Mouse (Mus musculus) adrenal gland, adult 18-20 months (tissue): Measurements from ENCODE around the gene Spred2. TPM values are rescaled to one million over a fixed set of nuclear protein-coding genes. Genes with fewer than 3 reads are reported as not detected.

ENCODE experiments used
- DNase-seq, 2 experiments: peaks; one replicate each; pipeline ENCODE4 v3.0.0; 2021 to 2022; ENCODE audit warnings: low spot score in 2 of 2
- long read RNA-seq, 2 experiments: library from polyadenylated mRNA; stranded (forward); transcript quantifications; one replicate each; pipeline ENCODE4 v2.0.0; 2021
- total RNA-seq, 2 experiments: library from RNA; stranded (reverse); gene quantifications; 1 replicate in 1 of 2; 2 replicates in 1 of 2; pipeline ENCODE4 v1.2.3; 2021

Gene Spred2
- total RNA-seq, result 10 to 100 TPM; 21.4 to 33.5 TPM
- long read RNA-seq, experiment 1, partial matches to known transcripts, result 0 of 2 reads
- long read RNA-seq, experiment 1, other reads (novel, unspliced or antisense), result 2 of 2 reads
- long read RNA-seq, experiment 2, partial matches to known transcripts, result 0 of 4 reads
- long read RNA-seq, experiment 2, other reads (novel, unspliced or antisense), result 4 of 4 reads

DNA sequence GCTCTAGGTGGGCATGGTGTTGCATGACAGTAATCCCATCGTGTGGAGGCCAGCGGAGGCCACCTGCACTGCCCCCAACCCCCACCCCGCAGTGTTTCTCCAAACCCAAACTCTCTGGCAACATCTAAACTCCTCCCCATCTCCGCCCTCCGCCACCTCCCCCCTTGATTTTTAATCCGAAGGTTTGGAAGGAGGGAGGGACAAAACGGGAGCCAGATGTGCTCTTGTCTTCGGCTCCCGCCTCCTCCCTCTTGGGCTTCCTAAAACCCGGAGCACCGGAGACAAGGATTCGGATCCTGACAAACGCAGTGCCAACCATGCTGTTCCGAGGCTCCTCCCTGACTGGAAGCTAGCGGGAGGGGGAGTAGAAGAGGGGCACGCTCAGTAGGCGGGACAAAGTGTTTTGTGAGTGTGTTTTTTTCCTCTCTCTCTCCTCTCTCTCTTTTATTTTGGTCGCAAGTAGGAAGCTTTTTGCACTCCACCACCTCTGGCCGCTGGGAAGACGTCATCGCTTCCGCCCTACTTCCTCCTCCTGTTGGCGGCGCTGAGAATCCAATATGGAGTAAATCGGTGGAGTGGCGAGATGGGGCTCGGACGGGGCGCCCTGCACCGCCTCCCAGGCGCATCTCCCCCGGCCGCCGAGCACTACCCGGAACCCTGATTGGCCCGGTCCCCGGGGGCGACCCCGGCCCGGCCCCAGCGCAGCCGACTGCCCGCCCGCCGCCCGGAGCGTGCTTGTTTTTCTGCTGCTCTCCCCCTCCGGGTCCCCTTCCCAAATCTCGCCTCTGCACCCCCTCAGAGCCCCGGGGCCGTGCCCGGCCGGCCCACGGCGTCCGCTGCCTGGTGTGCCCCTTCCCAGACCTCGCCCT lies at the start of gene Spred2:
Gene Spred2, plus strand, starts transcription at position 488 of the 869 bp plus-strand sequence.
- DNase-seq, result peak; percentile 76 to 82

DNA sequence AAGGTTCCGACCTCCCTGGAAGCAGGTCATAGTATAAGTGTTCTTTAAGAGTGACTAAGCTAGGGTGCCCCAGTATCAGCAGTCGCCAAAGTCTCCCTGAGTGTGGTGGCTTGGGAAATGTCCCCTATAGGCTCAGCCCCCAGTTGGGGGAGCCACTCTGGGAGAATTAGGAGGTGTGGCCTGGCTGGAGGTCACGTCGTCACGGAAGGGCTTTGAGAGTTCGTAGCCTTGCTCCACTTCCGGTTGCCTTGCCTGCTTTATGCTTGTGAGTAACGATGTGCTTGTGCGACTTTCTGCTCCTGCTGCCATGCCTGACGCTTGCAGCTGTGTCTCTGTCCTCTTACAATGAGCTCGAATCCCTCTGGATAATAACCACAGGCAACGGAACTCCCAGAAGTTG lies 48.6 kb upstream of the Spred2 start:
- no peak for DNase-seq

DNA sequence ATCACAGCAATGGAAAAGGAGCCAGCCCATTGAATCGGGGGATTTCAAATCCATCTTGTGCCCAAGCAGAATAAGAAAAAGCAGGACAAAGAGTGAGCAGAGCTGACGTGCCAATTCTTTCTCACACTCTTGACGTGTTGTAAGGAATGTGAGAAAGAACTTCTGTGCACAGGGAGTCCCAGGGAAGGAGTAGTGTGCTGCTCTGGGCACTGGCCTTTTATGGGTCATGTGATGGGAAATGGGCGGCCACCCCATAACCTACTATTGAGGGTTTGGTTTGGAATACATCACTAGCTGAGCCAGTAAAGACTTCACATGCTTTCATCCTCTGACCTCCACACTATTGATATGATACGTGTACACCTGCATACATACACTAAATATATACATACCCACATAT lies 48.2 kb upstream of the Spred2 start:
- no peak for DNase-seq

DNA sequence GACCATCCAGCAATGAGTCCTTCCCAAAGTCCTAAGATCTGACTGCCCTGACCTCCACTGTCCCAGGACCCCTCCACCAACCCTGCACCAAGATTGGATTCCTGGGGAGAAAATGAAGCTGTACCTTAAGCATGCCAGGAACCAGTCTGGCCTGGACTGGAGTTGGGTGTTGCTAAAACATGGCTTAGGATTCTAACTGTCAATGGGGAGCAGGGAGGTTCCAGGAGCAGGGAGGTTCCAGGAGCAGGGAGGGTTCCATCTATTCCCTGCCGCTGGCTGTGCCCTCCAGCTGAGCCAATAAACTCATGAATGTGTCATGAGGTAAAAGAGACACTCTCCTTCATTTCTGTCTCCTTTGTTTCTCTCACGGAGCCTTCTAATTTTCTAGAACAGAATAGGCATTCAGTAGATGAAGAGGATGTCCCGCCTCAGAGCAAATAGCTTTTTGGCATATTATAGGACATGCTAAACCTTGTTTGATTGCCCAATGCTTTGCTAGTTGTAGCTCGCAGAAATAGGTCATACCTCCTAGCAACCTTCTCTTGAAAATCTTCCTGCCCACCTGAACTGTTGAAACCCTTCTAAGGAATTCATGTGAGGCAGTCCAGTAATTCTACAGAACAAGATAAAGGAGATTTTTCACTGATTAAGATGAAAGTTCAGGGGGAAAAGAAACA lies 46.8 kb upstream of the Spred2 start:
- DNase-seq, result no peak

DNA sequence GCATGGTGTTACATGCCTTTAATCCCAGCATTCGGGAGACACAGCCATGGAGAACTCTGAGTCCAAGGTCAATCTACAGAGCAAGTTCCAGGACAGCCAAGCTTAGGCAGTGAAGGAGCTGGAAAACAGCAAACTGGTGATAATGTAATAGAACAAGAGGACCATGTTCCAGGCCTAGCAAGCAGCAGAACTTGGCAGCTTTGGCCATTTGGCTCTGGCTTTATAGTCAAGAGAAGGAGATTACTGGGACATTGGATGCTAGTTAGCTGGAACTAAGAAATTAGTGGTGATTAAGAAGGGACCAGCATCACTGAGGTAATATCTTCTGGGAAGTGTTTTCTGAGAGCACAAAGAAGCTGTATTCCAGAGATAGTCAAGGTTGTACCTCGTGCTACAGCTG lies 42.8 kb upstream of the Spred2 start:
- no peak for DNase-seq

DNA sequence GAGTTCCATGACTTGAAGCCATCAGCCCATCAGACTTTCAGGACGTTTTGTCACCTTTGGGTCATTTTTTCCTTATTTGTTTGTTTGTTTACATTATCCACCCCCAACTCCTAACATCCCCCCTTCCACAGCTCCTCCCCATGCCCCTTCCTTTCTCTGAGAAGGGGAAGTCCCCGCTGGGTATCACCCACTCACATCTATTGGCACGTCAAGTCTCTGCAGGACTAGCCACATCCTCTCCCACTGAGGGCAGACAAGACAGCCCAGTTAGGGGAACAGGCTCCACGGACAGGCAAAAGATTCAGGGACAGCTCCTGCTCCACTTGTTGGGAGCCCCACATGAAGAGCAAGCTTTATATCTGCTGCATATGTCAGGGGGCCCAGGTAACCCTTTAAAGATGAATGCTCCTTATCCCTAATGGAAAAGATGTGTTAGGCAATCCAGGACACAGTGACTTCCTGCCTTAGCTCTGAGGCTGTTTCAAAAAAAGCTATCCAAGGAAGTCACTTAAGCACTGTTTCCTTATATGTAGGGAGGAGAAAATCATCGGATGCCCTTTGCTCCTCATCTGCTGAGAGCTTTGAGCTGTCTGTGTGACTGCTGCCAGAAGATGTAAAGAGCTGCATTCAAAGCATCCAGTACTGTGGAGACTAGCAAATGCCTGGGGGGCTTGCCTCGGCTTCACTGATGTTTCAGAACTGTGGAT lies 33.3 kb upstream of the Spred2 start:
- no peak for DNase-seq

DNA sequence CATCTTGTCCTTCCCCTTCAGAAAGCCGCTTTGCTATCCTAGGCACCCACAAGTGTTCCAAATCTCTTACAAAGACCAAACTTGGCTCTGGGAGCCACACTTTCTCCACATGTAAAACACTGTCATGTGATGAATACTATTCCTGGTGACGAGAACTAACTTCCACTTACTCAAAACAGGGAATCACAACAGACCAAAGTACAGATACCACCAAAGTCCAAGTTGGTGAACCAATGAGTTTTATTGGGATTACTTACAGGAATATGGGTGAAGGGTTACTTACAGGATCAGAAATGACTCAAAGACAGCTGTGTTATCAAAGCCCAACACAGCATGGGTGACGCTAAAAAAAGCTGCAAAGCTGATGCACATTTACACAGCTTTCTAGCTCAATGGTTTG lies 30.9 kb upstream of the Spred2 start:
- no peak for DNase-seq

DNA sequence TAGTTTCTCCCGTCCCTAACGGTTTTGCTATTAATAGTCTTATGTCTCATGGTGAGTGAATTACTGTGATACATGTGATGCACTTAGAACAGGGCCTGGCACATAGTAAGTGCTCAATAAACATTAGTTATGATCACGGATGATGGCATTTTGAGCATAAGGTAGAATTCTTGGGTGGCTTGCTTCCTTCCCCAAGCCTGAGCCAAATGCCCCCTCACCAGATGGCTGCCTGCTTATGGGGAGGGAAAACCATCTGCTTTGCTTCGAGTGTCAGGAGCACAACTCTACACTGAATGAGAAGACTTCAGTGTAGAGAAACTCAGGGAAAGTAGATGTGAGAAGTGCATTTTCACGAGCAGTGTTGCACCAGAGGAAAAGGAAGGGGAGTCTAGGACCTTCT lies 24.6 kb upstream of the Spred2 start:
- DNase-seq, result no peak

DNA sequence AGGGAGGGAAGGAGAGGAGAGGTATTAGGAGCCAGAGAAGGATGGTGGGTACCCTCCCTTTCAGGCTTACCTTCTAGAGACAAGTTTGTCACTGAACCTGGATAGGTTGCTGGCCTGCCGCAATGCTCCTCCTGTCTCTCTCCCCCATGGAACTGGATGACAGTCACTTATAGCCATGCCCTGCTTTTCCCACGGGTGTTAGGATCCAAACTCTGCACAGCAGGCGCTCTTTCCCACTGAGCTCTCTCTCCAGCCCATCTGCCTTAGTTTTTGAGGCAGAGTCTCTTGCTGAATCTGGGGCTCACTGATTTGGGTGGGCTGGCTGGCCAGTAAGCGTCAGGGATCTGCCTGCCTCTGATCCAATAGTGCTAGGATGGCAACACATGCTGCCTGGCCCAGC lies 23.5 kb upstream of the Spred2 start:
- no peak for DNase-seq

DNA sequence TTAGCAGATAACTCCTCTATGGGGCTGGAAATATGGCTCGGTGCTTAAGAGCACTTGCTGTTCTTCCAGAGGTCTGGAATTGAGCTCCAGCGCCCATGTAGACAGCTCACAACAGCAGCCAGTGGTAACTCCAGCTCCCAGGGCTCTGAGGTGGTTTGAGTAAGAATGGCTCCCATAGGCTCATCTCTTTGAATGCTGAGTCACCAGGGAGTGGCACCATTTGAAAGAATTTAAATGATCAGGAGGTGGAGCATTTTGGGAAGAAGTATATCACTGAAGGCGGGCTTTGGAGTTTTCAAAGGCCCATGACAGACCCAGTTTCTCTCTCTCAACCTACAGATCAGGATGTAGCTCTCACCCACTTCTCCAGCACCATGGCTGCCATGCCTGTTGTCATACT lies 13.0 kb upstream of the Spred2 start:
- no peak for DNase-seq

DNA sequence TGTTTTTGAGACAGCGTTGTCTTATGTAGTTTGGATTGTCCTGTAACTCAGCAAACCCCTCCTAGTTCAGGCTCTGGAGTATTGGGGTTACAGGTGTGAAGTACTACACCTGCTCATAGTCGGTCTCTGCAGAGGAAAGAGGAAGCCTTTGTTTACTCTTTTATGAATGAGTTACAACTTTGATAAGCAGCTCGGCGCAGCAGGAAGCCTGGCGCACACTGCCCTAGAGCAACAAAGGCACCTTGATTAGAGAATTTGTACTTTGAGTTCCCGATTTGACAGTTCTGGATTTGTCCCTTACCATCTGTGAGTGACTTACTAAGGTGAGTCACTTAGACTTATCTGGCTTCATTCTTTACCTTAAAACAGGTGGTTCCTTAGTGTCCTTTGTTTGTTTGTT lies 12.0 kb upstream of the Spred2 start:
- no peak for DNase-seq

DNA sequence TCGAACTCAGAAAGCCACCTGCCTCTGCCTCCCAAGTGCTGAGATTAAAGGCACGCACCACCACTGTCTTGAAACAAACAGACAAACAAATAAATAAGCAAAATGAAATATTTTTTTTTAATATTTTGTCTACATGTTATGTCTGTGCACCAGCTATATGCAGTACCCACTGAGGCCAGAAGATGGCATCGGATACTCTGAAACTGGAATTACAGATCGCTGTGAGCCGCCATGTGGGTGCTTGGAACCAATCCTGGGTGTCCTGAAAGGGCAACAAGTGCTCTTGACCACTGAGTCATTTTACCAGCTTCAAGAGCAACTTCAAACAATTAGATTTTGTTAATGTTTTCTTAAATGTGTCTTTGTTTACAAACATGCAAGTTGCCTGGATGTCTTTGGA lies 11.5 kb upstream of the Spred2 start:
- DNase-seq, result no peak

DNA sequence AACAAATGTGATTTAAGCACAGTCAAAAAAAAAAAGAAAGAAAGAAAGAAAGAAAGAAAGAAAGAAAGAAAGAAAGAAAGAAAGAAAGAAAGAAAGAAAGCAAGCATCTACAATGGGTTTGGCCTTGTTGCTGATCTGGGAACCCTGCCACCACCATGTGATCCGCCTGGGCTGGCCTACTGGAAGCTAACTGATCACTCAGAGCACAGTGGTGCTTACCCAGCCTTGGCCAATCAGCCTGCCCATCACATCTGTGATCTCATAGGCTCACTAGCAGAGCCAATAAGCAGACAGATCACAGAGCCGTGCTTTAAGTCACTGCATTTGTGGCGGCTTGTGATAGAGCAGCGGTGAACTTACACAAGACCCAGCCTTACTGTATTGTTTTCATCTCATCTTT lies 10.4 kb upstream of the Spred2 start:
- no peak for DNase-seq

DNA sequence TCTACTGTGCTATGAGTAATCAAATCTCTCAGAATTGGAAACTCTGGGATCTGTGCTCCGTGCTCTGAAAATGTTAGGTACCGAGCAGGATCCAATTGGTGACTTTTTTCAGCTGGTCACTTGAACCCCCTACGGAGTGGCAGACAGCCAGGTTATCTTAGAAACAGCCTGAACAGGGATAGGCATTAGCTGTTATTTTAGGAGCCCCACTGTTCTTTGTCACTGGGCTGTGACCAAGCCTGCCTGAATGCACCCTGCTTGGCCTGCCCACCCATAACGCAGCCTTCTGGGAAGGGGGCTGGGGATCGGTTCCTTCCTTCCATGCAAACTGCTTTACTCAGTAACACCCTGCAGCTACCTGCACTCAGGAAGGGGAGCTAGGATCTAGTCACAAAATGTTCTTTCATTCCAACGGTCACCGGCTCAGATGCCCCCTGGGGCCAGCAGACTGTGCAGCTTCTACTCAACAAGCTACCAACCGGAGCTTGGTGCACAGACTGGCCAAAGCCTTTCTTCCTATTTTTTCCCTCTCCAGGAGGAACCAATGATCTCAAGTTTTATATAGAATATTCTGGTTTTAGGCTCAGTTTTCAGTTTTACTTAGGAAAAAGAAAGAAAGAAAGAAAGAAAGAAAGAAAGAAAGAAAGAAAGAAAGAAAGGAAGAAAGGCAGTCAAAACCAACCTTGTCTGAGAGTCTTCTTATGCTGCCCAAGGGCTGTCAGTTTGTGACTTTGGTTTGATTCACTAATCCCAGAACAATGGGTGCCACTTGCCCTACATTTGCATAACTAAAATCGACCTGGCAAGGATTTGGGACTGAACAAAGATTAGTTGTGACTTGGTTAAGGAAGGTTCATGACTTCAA lies 6.6 kb upstream of the Spred2 start:
- no peak for DNase-seq

DNA sequence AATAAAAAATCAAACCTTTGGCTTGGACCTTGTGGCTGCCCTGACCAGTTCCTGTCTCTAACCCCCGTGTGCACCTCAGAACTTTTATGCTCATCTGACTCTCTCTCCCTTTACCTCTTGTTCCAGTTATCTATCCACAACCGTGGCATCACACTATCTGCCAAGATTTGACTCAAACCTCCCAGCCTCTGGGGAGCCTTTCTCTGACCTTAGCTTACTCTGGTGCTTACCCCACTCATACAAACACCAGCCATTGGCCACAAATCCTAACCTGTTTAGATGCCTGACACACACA lies 6.0 kb upstream of the Spred2 start:
- no peak for DNase-seq

DNA sequence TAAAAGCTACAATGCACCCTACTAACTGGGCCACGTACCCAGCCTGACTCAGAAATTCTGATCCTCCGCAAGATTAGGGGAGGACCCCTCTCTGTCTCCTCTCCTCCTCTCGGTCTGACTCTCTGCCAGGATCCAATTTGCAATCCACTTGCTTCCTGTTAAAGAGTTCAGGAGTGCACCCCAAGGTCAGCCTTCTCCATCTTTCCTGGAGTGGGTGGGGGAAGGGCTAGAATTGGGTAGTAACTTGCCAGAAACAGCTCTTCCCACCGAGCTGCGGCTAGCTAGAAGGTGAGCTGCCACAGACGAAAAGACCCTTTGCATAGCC lies 4.8 kb upstream of the Spred2 start:
- peak in 1 of 2 experiments; percentile 39 for DNase-seq

DNA sequence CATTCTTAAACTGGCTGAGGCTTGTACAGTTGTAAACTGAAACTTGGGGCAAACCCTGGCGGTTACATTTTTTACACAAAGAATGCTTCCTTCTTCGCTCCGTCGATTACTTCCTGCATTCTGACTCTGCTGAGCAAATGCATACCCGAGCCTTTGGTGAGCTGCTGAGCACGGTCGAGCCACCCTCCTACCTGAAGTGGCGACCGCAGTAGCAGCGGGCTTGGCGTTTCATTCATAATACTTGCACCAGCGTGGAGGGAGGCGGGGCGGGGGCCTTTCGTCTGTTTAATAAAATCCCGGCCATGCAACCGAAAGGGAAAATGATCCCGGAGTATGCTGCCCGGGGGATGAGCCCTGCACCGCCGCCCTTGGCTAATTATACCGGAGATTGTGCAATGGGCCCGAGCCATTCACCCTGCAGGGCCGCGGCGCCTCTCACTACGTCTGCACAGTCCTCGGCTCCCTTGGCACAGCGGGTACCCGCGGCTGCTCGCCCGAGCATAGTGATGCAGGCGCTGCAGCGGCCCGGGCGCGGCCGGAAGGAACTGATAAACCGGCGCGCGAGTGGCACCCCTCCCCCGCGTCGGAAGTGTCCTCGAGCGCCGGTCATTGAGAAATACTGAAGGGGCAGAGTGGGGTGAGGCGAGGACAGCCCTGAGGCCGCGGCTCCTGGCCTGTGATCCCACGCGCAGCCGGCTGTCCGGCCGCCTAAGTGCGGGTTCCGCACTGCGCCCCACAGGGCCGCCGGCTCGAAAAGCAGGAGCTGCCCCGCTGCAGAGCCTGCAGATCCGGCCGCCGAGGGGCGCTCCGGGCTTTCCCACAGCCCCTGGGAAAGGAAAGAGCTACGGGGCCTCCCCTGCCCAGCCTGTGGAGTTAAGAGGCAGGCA lies 4.1 kb upstream of the Spred2 start:
- peak; percentile 78 to 83 for DNase-seq

DNA sequence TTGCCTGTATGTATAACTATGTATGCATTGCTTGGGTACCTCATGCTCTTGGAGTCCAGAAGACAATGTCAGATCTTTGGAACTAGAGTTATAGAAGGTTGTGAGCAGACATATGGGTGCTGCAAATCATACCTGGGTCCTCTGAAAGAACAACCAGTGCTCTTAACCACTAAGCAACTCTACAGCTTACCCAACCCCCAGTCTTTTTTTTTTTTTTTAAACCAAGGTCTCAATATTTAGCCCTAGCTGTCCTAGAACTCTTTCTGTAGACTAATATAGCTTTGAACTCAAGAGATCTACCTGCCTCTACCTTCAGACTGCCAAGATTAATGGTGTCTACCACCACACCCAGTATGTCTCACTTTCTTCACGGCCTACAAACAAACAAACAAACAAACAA lies 2.5 kb upstream of the Spred2 start:
- DNase-seq, result no peak

DNA sequence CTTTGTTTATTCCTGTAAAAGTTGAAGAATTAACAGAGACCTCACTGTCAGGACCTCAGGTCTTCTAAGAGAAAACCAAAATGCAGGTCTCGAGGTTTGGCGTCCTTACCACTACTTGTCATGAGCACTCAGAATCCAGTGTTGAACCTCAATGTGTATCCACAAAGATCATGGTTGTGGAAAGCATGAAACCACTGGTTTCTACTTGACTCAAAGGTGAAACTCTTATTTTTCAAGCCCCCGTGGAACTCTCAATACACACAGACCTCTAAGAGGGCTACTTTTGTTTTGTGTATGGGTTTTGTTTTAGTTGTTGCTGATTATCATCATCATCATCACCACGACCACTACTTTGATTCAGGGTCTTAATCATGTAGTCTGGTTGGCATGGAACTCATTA lies 2.0 kb upstream of the Spred2 start:
- DNase-seq, result no peak

DNA sequence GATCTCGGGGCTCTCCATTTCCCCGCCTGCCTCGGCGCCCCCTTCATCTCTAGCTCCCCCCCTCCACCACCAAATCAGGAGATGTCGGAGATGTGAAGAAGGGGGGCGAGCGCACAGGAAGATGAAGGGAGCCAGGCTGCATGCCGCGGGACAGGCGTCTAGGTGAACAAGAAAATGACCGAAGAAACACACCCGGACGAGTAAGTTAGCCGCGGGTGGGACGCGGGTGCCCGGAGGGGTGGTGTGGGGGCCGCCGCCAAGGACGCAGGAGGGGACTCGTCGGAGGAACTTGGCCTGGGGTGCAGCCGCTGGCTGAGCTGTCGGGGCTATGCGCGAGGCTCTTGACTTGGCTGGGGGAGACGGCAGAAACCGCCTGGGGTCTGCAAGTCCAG lies 578 bp downstream of the Spred2 start:
- peak; percentile 53 to 58 for DNase-seq
